Mouse (Mus musculus): ENCODE measurements around the gene Snapc2.

Snapc2 gene

GRCm38 (mm10) chr8:4275275-4276110, 22.6 kb downstream of the Snapc2 start, which contains the start of gene Timm44:
Gene Timm44, minus strand, starts transcription at chr8:4275913.
- peak; percentile 96 for DNase-seq

GRCm38 (mm10) chr8:4276111-4276465, 23.2 kb downstream of the Snapc2 start:
- no peak for DNase-seq

GRCm38 (mm10) chr8:4292738-4293137, 39.9 kb downstream of the Snapc2 start:
- no peak for DNase-seq

- DNase-seq = no peak
These were observed 44.9 kb downstream of the Snapc2 start for GRCm38 (mm10) chr8:4297822-4298221.

GRCm38 (mm10) chr8:4304124-4304547, 51.3 kb downstream of the Snapc2 start:
- DNase-seq = no peak
